Mouse (Mus musculus) spleen, adult 2 months (tissue): ENCODE measurements at regions not wholly inside any gene's neighbourhood (a gene's known extent, or its start where the extent isn't known, plus 50 kb on each side); places are given as distances from the start of the nearest gene placed in this dataset.

Experiments
- CTCF ChIP-seq: fragments of 200-500 bp; IDR thresholded peaks from 2 replicates; pipeline ENCODE4 v1.5.1; 2011; ENCODE audit warnings: mild to moderate bottlenecking, inconsistent platforms; ENCODE audit not compliant: insufficient read depth, insufficient read length, insufficient replicate concordance; ENCODE audit errors: extremely low read depth
- POLR2A ChIP-seq: fragments of 200-500 bp; IDR thresholded peaks from 2 replicates; pipeline ENCODE4 v1.6.1; 2011; ENCODE audit warnings: low read depth, low read length, inconsistent platforms

DNA sequence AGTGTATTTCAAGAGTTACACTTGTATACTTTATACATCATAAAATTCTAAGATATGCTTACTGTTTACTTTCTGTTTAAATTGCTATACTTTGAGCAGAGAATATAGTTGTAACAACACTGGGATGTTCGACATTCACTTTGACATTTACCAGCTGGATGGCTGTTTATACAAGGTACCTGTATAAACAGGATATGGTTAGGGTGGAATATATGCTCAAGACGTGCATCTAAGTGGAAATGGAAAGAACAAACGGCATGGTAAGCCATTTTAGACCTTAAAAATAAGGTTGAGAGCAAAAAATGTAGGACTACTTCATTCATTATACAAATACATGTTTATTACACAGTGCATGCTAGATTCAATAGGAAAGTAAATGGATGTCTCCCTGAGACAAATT, 195.9 kb upstream of the Rasa1 start:
- TF ChIP-seq CTCF: no peak
- no peak for TF ChIP-seq POLR2A
